Mouse (Mus musculus): ENCODE measurements around the gene Ltbp1. TPM values are rescaled to one million over a fixed set of nuclear protein-coding genes. Genes with fewer than 3 reads are reported as not detected.

The Ltbp1 gene
- polyA plus RNA-seq, 1 experiment = 7.6 TPM

DNA sequence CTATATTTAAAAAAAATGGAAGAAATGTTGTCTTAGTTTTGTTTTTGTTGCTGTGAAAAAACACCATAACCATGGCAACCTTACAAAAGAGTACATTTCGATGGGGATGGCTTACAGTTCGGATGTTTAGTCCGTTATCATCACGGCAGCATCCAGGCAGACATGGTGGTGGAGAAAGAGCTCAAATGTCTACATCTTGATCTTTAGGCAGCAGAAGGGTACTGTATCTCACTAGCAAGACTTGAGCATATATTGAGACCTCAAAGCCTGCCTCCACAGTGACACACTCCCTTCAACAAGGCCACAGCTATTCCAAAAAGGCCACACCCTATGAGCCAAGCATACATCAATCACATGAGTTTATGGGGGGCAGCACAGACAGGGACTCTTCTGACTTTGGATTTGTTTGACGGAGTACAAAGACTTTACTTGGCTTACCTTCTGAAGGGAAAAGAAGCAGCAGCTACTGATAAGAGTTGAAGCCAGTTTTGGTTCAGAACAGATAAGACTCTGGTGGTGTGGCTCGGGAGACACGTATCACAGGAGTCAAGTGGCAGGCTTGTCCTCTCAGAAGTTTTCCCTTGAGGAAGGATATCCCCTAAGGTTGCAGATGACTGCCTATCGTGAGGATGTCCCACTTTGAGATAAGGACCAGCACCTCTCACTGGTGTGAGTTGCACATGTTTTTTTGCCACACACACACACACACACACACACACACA, 153.9 kb downstream of the Ltbp1 start:
- WGBS = 89% methylated on average over 8 of the region's 8 CpGs

GRCm38 (mm10) chr17:75161062-75161461, 155.7 kb downstream of the Ltbp1 start:
- DNase-seq (ENCODE audit: low read depth, low spot score) = no peak
- WGBS = 86% methylated on average over 10 of the region's 10 CpGs

More for the DNA sequence above, 153.9 kb downstream of the Ltbp1 start:
- DNase-seq (ENCODE audit: low read depth, low spot score) = no peak

DNA sequence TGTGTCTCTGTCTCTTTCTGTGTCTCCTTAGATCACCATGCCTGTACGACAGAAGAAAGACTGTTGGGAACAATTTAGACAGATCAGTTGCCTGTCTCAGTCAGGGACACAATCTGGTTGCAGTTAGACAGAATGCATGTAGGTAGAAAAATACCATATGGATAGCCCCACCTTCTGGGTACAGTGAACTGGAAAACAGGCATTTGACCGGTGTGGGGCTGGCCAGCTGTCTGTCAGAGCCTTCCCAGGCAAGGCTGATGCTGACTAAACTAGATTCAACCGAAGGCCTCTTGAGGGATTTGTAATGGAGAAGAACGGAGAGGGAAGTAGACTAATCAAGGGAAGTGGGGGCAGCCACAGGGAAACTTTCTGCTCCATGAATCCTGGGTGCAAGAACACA, 156.6 kb downstream of the Ltbp1 start:
- 86% methylated on average over 4 of the region's 4 CpGs for WGBS
- DNase-seq (ENCODE audit: low read depth, low spot score) = no peak

- 49% methylated on average over 5 of the region's 5 CpGs for WGBS
- no peak for DNase-seq (ENCODE audit: low read depth, low spot score)
Measured at GRCm38 (mm10) chr17:75164566-75164965, 159.2 kb downstream of the Ltbp1 start.

- DNase-seq (ENCODE audit: low read depth, low spot score) = no peak
- WGBS = 73% methylated on average over 3 of the region's 3 CpGs
Measured at GRCm38 (mm10) chr17:75168572-75169200, 163.3 kb downstream of the Ltbp1 start.

DNA sequence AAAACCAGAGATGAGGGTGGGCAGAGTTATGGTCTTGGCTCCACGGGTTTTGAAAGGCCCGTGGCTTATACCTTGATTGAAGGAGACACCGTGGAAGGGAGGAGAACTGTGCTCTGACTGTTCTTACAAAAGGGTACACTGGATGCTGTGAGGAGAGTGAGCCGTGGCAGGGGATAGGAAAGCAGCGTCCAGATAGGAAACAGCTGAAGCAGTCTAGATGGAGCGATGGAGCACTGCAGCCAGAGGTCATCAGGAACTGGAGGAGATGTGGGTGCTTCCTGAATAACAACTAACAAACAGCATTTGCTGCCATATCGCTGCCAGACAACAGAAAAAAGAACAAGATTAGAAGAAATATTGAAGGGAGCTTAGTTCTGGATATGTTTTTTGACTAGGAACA, 166.3 kb downstream of the Ltbp1 start:
- WGBS = 76% methylated on average over 7 of the region's 7 CpGs
- DNase-seq (ENCODE audit: low read depth, low spot score) = no peak

DNA sequence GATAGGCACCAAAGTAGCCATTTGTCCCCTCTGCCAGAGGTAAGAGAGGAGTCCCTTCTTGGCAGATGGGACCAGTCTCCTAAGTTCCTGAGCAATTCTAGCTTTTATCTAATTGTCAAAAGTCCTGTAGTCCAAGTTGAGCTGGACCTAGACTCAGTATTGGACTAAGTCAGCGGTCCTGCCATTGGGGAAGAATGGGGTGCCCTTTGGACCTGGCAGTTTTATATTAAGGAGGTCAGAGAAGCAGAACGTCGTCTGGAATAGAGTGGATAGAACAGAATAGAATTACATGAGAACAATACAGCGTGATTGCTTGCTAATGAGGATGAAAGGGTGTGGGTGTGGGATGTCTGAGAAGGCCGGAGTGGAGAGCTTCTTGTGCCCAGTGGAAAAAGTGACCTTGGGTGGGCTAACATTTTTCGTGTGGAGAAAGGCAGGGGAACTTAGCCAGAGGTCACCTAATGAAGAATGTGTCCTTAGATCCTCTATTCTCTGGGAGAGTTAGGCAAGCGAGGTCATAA, 167.4 kb downstream of the Ltbp1 start:
- no peak for DNase-seq (ENCODE audit: low read depth, low spot score)
- WGBS = 79% methylated on average over 7 of the region's 7 CpGs

- no peak for DNase-seq (ENCODE audit: low read depth, low spot score)
- WGBS = 83% methylated on average over 3 of the region's 3 CpGs
Measured at GRCm38 (mm10) chr17:75174501-75174900, 169.1 kb downstream of the Ltbp1 start.

- DNase-seq (ENCODE audit: low read depth, low spot score) = no peak
- WGBS = 40% methylated on average over 24 of the region's 24 CpGs
Measured at GRCm38 (mm10) chr17:75177920-75178867, 172.8 kb downstream of the Ltbp1 start.

DNA sequence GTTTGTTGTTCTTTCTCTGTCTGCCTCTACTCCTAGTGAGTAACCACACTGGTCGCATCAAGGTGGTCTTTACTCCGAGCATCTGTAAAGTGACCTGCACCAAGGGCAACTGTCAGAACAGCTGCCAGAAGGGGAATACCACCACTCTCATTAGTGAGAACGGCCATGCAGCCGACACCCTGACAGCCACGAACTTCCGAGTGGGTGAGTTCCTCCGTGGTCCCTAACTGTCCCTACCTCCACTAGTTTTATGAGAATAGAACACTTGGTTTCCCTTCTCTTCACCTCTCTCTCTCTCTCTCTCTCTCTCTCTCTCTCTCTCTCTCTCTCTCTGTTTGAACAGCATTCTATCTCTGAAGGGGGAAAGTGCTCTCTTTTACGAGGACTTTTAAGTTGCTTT, 173.6 kb downstream of the Ltbp1 start:
- WGBS = 43% methylated on average over 8 of the region's 8 CpGs
- DNase-seq (ENCODE audit: low read depth, low spot score) = no peak

DNA sequence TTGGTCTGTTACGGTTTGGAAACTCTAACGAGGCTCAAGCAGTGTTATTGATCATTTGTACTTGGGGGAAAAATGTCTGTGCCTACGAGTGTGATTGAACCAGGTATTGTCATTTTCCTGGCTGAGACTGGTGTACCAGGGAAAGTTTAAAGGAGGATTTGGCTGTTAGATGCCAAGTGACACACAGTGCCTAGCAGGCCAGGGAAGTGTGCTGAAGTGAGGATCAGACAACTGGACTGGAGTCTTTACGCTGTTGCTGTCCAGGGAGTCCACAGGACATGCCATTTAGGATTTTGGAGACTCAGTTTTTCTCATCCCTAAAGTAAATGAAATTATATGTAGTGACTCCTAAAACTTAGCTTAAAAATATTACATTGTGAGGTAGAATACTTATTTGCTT, 174.9 kb downstream of the Ltbp1 start:
- no peak for DNase-seq (ENCODE audit: low read depth, low spot score)
- 81% methylated on average over 4 of the region's 4 CpGs for WGBS

DNA sequence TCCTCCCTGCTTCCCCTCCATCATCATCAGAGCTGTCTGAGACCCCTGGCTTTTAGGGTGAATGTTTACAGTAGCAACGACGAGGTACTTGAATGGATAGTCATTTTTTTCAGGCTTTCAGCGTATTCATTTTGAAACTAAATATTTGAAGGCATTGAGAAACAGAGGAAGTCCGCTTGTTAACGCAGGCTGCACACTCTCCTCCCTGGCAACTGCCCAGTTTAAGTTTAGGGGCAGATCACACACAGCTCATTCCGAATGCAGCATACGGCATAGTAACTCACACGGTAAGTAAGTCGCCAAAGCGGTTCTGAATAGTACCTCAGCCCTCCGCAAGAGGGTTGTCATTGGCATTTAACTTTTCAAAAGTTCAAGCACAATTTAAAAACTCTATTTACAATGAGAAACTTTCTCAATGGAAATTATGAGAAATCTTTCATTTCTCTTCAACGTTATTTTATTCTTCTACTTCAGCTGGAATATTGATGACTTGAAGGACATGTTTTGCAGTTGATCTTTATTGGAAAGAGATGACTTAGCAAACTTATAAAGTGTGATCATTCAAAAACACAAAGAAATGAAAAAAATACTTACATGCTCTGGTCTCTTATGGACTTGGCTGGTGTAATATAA, 175.7 kb downstream of the Ltbp1 start:
- 58% methylated on average over 12 of the region's 12 CpGs for WGBS
- DNase-seq (ENCODE audit: low read depth, low spot score) = no peak

DNA sequence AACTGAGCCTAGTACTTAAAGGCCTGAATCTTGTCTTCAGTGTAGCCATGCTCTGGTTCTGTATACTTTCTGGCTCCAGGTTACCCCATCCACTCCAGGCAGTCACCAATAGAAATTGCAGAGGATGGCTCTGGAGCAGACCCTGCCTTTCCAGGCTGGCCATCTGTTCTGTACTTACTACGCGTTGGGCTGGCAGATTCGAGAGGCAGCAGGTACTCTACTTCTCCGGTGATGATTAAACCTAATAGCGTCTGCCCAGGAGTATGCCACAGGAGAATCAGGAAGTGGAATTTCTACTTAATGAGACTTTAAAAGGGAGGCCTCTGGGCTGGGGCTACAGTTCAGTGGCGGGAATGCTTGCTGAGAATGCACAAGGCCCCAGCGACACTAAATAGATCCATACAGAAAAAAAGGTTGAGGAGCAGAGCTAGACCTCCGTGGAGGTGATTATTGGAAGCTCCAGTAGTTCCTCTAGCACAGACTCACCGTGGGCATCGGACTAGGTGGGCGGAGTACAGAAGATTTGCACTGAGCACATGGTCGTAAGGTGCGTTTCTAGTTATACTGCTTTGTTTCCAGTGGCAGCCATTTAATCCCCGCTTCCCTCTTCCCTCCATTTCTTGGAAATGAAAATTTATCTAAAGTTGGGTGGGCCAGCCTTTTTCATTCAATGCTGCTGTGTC, 177.1 kb downstream of the Ltbp1 start:
- 79% methylated on average over 14 of the region's 14 CpGs for WGBS
- no peak for DNase-seq (ENCODE audit: low read depth, low spot score)

- DNase-seq (ENCODE audit: low read depth, low spot score) = no peak
- WGBS = 87% methylated on average over 8 of the region's 8 CpGs
Measured at GRCm38 (mm10) chr17:75186732-75187509, 181.6 kb downstream of the Ltbp1 start.

DNA sequence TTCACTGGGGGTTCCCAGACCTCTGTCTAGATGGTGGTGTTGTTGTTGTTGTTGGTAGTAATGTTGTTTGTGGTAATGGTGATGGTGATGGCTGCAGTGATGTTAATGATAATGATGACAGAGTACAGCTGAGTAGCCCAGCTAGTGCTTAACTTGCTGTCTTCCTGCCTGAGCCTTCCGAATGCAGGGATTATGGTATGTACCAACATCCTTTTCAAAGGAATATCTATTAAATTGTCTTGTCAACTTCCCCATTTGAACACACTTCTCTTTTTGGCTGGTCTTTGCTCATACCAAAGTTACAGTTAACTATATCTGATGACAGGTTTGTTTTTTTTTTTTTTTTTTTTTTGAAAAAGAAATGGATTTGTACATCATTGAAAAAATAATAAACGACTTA, 191.6 kb downstream of the Ltbp1 start:
- DNase-seq (ENCODE audit: low read depth, low spot score) = no peak
- 87% methylated on average over 2 of the region's 2 CpGs for WGBS

GRCm38 (mm10) chr17:75198767-75199166, 193.4 kb downstream of the Ltbp1 start:
- WGBS = 49% methylated on average over 2 of the region's 2 CpGs
- DNase-seq (ENCODE audit: low read depth, low spot score) = no peak

DNA sequence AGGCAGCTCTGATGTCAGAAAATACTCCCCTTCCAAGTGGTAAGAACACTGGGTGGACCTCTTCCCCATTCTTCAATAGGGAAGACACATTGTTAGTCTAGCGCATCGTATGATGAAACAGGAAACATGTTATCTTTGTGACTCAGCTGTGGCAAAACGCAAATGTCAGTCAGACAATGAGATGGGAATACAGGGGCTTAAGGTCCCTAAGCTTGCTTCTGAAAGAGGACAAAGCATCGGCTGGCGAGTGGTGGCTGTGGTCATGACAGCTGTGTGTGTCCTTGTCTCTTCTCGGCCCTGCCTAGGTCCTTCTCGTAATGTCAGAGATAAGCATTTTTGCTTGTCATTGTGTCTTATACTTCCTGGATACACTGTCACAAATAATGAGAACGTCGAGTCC, 194.3 kb downstream of the Ltbp1 start:
- whole genome bisulfite sequencing = 77% methylated on average over 9 of the region's 9 CpGs
- DNase-seq (ENCODE audit: low read depth, low spot score) = no peak

GRCm38 (mm10) chr17:75202314-75202713, 196.9 kb downstream of the Ltbp1 start:
- WGBS = 95% methylated on average over 3 of the region's 3 CpGs
- DNase-seq (ENCODE audit: low read depth, low spot score) = no peak

Data from large intestine, adult 2 months (tissue).